Mouse (Mus musculus): ENCODE results near the gene Kat6b. TPM values are rescaled to one million over a fixed set of nuclear protein-coding genes. Genes with fewer than 3 reads are reported as not detected.

Gene Kat6b
- total and polyA plus RNA-seq, 2 experiments from 2014 or later: 15.2 to 23.1 TPM

GRCm38 (mm10) chr14:21584468-21585135 is 103.4 kb downstream of the Kat6b start:
- H3K9ac ChIP-seq (replicated peaks; ENCODE audit: low read length, poor library complexity, severe bottlenecking): no peak overlapping the region
- no peak overlapping the region for H3K4me3 ChIP-seq (ENCODE audit: low read depth, low read length)
- DNase-seq (ENCODE audit: low spot score): peak; percentile 55
- H3K36me3 ChIP-seq (ENCODE audit: insufficient read depth, low read length): no peaks in the 10 kb centered on the region
- WGBS: 9% methylated on average over 6 of the region's 6 CpGs
- no peaks in the 10 kb centered on the region for H3K27me3 ChIP-seq (ENCODE audit: insufficient read depth, low read length)
- peaks cover 13% of the 10 kb centered on the region for H3K4me1 ChIP-seq (ENCODE audit: insufficient read depth, low read length)
- no peak overlapping the region for H3K4me2 ChIP-seq (ENCODE audit: low read depth, low read length, poor library complexity, severe bottlenecking)
- ATAC-seq (ENCODE audit: low FRiP score): no peak
- no peaks in the 10 kb centered on the region for H3K9me3 ChIP-seq (ENCODE audit: low read length)
- TF ChIP-seq CTCF (IDR thresholded peaks at IDR 0.05): peak; percentile 49
- H3K27ac ChIP-seq (ENCODE audit: low read depth, low read length): no peak overlapping the region

GRCm38 (mm10) chr14:21585491-21586251 is 104.4 kb downstream of the Kat6b start:
- no peak overlapping the region for H3K9ac ChIP-seq (replicated peaks; ENCODE audit: low read length, poor library complexity, severe bottlenecking)
- H3K27me3 ChIP-seq (ENCODE audit: insufficient read depth, low read length): no peaks in the 10 kb centered on the region
- H3K27ac ChIP-seq (ENCODE audit: low read depth, low read length): no peak overlapping the region
- TF ChIP-seq CTCF (IDR thresholded peaks at IDR 0.05): no peak
- no peaks in the 10 kb centered on the region for H3K9me3 ChIP-seq (ENCODE audit: low read length)
- WGBS: 46% methylated on average over 8 of the region's 8 CpGs
- no peak overlapping the region for H3K4me2 ChIP-seq (ENCODE audit: low read depth, low read length, poor library complexity, severe bottlenecking)
- no peak for ATAC-seq (ENCODE audit: low FRiP score)
- H3K36me3 ChIP-seq (ENCODE audit: insufficient read depth, low read length): no peaks in the 10 kb centered on the region
- no peak for DNase-seq (ENCODE audit: low spot score)
- H3K4me3 ChIP-seq (ENCODE audit: low read depth, low read length): no peak overlapping the region
- peaks cover 13% of the 10 kb centered on the region for H3K4me1 ChIP-seq (ENCODE audit: insufficient read depth, low read length)

- TF ChIP-seq CTCF (IDR thresholded peaks at IDR 0.05): no peak
- Histone ChIP-seq H3K36me3 (ENCODE audit: insufficient read depth, low read length) (no peaks in the 10 kb centered on the region), H3K4me3 (ENCODE audit: low read depth, low read length) (no peak overlapping the region), H3K4me2 (ENCODE audit: low read depth, low read length, poor library complexity, severe bottlenecking) (no peak overlapping the region), H3K9me3 (ENCODE audit: low read length) (no peaks in the 10 kb centered on the region), H3K4me1 (ENCODE audit: insufficient read depth, low read length) (peaks cover 13% of the 10 kb centered on the region), H3K27me3 (ENCODE audit: insufficient read depth, low read length) (no peaks in the 10 kb centered on the region), H3K9ac (replicated peaks; ENCODE audit: low read length, poor library complexity, severe bottlenecking) (no peak overlapping the region), H3K27ac (ENCODE audit: low read depth, low read length) (no peak overlapping the region)
- 33% methylated on average over 4 of the region's 4 CpGs for WGBS
- no peak for ATAC-seq (ENCODE audit: low FRiP score)
- DNase-seq (ENCODE audit: low spot score): no peak
These were observed 105.4 kb downstream of the Kat6b start for GRCm38 (mm10) chr14:21586481-21587118.

GRCm38 (mm10) chr14:21587931-21588330 is 106.7 kb downstream of the Kat6b start:
- Histone ChIP-seq H3K9ac (replicated peaks; ENCODE audit: low read length, poor library complexity, severe bottlenecking) (no peak overlapping the region), H3K4me2 (ENCODE audit: low read depth, low read length, poor library complexity, severe bottlenecking) (no peak overlapping the region), H3K9me3 (ENCODE audit: low read length) (no peaks in the 10 kb centered on the region), H3K36me3 (ENCODE audit: insufficient read depth, low read length) (no peaks in the 10 kb centered on the region), H3K27ac (ENCODE audit: low read depth, low read length) (no peak overlapping the region), H3K27me3 (ENCODE audit: insufficient read depth, low read length) (no peaks in the 10 kb centered on the region), H3K4me3 (ENCODE audit: low read depth, low read length) (no peak overlapping the region), H3K4me1 (ENCODE audit: insufficient read depth, low read length) (peaks cover 13% of the 10 kb centered on the region)
- DNase-seq (ENCODE audit: low spot score) (no peak), ATAC-seq (ENCODE audit: low FRiP score) (no peak)
- WGBS: 77% methylated on average over 2 of the region's 2 CpGs
- no peak for TF ChIP-seq CTCF (IDR thresholded peaks at IDR 0.05)

- ATAC-seq (ENCODE audit: low FRiP score) (no peak), DNase-seq (ENCODE audit: low spot score) (peak; percentile 65)
- H3K36me3 ChIP-seq (ENCODE audit: insufficient read depth, low read length): no peaks in the 10 kb centered on the region
- H3K4me3 ChIP-seq (ENCODE audit: low read depth, low read length): no peak overlapping the region
- H3K4me2 ChIP-seq (ENCODE audit: low read depth, low read length, poor library complexity, severe bottlenecking): no peak overlapping the region
- no peak overlapping the region for H3K27ac ChIP-seq (ENCODE audit: low read depth, low read length)
- TF ChIP-seq CTCF (IDR thresholded peaks at IDR 0.05): no peak
- no peaks in the 10 kb centered on the region for H3K27me3 ChIP-seq (ENCODE audit: insufficient read depth, low read length)
- H3K9ac ChIP-seq (replicated peaks; ENCODE audit: low read length, poor library complexity, severe bottlenecking): no peak overlapping the region
- peaks cover 13% of the 10 kb centered on the region for H3K4me1 ChIP-seq (ENCODE audit: insufficient read depth, low read length)
- H3K9me3 ChIP-seq (ENCODE audit: low read length): no peaks in the 10 kb centered on the region
- 89% methylated on average over 7 of the region's 7 CpGs for WGBS
These were observed 108.4 kb downstream of the Kat6b start for GRCm38 (mm10) chr14:21589620-21590019.

- DNase-seq (ENCODE audit: low spot score): no peak
- 82% methylated on average over 4 of the region's 4 CpGs for WGBS
- no peak overlapping the region for H3K9ac ChIP-seq (replicated peaks; ENCODE audit: low read length, poor library complexity, severe bottlenecking)
- H3K4me3 ChIP-seq (ENCODE audit: low read depth, low read length): no peak overlapping the region
- H3K36me3 ChIP-seq (ENCODE audit: insufficient read depth, low read length): no peaks in the 10 kb centered on the region
- H3K9me3 ChIP-seq (ENCODE audit: low read length): no peaks in the 10 kb centered on the region
- ATAC-seq (ENCODE audit: low FRiP score): no peak
- peaks cover 12% of the 10 kb centered on the region for H3K4me1 ChIP-seq (ENCODE audit: insufficient read depth, low read length)
- TF ChIP-seq CTCF (IDR thresholded peaks at IDR 0.05): no peak
- no peaks in the 10 kb centered on the region for H3K27me3 ChIP-seq (ENCODE audit: insufficient read depth, low read length)
- H3K4me2 ChIP-seq (ENCODE audit: low read depth, low read length, poor library complexity, severe bottlenecking): no peak overlapping the region
- no peak overlapping the region for H3K27ac ChIP-seq (ENCODE audit: low read depth, low read length)
These were observed 109.0 kb downstream of the Kat6b start for GRCm38 (mm10) chr14:21590205-21590604.
